Mouse (Mus musculus): ENCODE results near the gene Chmp2a.

Chmp2a gene

DNA sequence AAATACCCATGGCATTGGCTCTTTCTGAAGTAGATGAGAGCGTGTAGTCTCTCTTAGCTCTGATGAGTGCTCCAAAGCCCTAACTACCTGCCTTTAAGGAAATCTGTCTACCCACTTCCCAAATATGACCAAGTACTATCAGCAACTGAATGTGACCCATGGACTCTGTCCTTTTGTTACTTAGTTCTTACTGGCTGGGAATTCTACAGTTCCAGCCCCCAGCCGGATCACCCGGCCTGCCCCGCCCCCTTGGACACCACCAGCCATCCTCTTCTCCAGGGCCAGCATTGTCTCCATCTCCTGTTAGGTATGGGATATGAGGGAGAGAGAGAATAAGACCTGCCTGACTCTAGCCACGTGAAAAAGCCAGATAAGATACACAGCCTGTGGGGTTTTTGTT is 36.6 kb downstream of the Chmp2a start, which contains the start of gene Slc27a5:
Gene Slc27a5, minus strand, starts transcription at position 140 of the 400 bp plus-strand sequence.
- no peak for DNase-seq

DNA sequence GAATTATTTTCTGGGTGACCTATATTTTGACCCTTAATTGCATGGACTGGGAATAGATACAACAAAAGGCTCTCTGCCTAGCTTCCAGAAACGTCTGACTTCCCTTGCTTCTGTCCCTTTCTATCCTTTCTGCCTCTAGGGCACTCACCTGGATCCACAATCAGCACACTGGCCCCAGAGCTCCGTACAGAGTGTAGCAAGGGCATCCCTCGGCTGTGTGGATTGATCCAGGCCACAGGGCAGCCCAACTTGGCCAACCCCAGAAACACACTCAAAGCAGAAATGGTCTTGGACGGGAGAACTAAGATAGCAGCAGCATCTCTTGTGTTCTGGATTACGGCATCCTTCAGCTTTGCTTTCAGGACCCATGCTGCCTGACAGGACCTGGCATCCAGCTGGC is 37.4 kb downstream of the Chmp2a start:
- no peak for DNase-seq

DNA sequence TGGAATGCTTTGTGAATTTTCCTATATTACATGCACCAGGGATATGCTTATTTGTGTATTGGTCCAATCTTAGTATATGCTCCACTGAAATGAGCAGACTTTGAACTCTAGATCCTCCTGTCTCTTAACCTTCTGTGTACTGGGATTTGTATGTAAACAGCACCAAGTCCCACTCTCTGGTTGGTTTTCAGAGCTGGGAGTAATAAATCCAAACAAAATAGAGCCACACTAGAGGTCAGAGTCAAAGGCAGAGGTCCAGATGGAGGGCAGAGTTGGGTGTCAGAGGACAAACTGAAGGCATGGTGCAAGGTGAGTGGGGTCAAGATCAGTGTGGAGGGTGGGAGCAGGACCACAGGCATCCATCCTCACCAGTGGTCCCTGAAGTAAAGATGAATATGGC is 38.7 kb downstream of the Chmp2a start:
- DNase-seq: no peak

DNA sequence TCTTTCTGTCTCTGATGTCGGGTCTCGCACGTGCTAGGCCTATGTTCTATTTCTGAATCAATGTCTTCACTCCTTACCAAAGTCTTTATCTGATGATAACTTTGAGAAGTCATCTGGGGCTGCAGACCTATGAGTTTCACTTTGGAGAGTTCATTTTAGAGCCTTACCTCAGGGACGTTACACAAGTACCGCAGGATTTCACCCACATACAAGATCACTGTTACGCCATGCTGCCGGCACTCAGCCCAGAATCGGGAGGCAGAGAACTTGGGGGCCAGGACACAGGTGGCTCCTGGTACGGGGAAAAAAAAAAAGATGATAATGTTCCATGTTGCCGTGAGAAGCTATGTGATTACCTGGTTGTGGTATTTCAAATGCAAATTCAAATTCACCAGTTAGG is 41.5 kb downstream of the Chmp2a start:
- no peak for DNase-seq

DNA sequence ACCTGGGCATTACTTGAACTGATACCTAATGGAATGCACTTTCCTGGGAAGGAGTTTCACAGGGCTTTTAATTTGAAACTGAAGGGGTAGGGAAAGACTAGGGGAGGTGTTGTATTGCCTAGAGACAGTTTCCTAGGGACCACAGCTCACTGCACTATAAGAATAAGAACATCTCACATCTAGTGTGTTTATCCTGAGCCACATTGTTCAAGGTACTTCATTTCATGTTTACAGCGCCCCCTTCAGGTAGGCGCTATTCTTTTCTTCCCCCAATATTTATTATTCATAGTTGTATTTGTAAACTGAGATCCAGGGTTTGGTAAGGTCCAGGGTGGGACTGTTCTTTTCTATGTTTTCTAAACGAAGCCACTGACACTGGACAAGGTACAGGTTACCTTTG is 42.4 kb downstream of the Chmp2a start:
- no peak for DNase-seq

DNA sequence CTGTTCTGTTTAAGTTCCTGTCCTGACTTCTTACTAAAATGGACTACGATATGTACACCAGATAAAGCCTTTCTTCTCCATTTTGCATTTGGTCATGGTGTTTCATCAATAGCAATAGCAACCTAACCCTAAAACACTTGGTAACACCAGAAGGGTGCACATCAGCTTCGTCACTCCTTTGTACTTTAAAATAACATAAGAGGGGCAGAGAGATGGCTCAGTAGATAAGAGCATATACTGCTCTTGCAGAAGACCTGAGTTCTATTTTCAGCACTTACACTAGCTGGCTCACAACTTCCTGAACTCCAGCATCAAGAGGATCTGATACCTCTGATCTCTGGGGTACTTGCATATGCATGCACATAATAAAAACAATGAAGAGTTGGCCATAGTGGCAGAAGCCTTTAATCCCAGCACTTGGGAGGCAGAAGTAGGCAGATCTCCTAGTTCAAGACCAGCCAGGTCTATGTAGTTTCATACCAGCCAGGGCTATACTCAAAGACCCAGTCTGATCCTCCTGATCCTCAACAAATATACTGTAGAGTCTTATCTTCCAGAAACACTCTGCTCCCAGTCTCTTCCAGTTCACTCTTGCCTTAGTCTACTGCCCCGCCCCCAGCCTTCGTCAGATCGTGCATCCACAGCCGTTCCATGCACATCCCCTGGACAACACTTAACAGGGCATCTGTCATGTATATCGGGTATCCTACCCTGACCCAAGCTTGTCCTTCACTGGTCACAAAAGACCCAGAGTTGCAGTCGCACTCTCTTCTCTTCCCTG is 47.0 kb downstream of the Chmp2a start:
- no peak for DNase-seq

DNA sequence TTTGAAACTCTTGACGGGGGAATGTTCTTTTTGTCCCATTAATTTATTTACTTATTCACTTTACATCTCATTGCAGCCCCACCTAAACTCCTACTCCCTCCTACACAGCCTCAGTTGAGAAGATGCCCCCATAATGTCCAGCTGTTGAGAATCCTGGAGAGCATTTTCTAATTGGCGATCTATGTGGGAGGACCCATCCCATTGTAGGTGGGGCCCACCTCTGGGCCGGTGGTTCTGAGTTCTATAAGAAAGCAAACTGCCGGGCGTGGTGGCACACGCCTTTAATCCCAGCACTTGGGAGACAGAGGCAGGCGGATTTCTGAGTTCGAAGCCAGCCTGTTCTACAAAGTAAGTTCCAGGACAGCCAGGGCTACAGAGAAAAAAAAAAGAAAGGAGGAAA is 47.7 kb downstream of the Chmp2a start:
- no peak for DNase-seq

DNA sequence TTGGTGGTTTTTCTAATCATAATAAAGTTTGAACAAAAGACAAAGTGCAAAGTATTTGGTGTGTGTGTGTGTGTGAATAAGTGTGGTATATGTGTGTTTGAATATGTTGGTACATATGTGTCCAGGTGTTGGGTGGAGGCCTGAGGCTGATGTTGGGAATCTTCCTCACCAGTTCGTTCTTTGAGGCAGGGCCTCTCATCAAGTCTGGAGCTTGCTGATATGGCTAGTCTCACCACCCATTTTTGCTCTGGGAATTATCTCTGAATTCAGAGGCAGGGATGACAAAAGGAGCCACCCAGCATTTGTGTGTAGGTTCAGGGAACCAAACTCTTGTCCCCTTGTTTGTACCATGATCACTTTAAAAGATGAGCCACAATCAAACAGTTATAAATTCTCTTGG is 48.9 kb downstream of the Chmp2a start:
- no peak for DNase-seq

Measured in thymus, adult 18-20 months (tissue).